Mouse (Mus musculus): ENCODE measurements around the gene Gm14214. TPM values are rescaled to one million over a fixed set of nuclear protein-coding genes. Genes with fewer than 3 reads are reported as not detected.

Gene Gm14214
- not detected in 2 replicates for polyA plus RNA-seq (2012; rRNA removed)

DNA sequence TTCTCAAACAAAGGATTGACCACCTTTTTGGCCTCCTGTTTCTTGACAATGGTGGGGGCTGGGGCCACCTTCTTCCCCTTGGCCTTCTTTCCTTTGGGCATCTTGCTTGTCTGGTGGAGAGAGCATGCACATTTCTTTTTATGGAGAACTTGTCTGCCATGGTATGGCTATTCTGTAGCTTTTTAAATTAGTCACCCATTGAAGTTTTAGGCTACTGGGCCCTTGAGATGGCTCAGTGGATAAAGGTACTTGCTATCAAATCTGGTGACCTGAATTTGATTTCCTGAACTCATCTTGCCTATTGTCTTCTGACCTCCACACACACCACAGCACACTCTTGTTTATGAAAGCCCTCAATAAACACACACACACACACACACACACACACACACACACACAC is at the start of gene Gm14214:
TSS of gene Gm14214 (minus strand) at position 101 of the 400 bp plus-strand sequence.
- Histone ChIP-seq H3K27ac (ENCODE audit: insufficient read depth, low read depth, low read length) (no peak within 1 kb of the TSS), H3K4me1 (ENCODE audit: control insufficient read depth, insufficient read depth, low read length) (no peaks in the 10 kb centered on the region), H3K27me3 (replicated peaks; ENCODE audit: control insufficient read depth, insufficient read depth, low read length) (no peaks in the 10 kb centered on the region), H3K4me3 (ENCODE audit: insufficient read depth, low read depth, low read length) (no peak within 1 kb of the TSS), H3K36me3 (ENCODE audit: control insufficient read depth, insufficient read depth, low read length) (no peaks in the 10 kb centered on the region)
- DNase-seq: no peak
- TF ChIP-seq POLR2A (IDR thresholded peaks at IDR 0.05; ENCODE audit: low read depth, low read length) (no peak), CTCF (conservative IDR thresholded peaks at IDR 0.05; ENCODE audit: insufficient read depth, insufficient read length, low read depth, low read length) (no peak)

DNA sequence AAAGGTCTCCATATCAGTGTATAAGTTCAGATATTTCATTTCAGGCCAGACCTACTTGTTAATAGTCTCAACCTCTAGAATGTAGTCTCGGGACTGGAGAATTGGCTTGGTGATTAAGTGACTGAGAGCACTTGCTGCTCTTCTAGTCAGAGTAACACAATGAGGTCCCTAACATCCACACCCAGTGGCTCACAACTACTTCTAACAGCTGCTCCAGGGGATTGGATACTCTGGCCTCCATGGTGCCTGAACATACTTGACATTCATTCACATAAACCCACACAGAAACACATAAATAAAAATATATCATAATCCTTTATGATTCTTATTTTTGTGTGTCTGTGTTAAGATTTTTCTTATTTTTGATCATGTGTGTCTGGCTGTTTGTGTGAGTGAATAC is 48.8 kb upstream of the Gm14214 start:
- peaks cover 35% of the 10 kb centered on the region for H3K4me1 ChIP-seq (ENCODE audit: control insufficient read depth, insufficient read depth, low read length)
- H3K36me3 ChIP-seq (ENCODE audit: control insufficient read depth, insufficient read depth, low read length): no peaks in the 10 kb centered on the region; the same call in 1 of the 2 replicates
- TF ChIP-seq POLR2A (IDR thresholded peaks at IDR 0.05; ENCODE audit: low read depth, low read length) (no peak), CTCF (conservative IDR thresholded peaks at IDR 0.05; ENCODE audit: insufficient read depth, insufficient read length, low read depth, low read length) (no peak)
- 60% methylated on average over 1 of the region's 1 CpGs for WGBS
- H3K27me3 ChIP-seq (replicated peaks; ENCODE audit: control insufficient read depth, insufficient read depth, low read length): no peaks in the 10 kb centered on the region
- no peak for DNase-seq
- no peak overlapping the region for H3K4me3 ChIP-seq (ENCODE audit: insufficient read depth, low read depth, low read length)
- H3K27ac ChIP-seq (ENCODE audit: insufficient read depth, low read depth, low read length): no peak overlapping the region

DNA sequence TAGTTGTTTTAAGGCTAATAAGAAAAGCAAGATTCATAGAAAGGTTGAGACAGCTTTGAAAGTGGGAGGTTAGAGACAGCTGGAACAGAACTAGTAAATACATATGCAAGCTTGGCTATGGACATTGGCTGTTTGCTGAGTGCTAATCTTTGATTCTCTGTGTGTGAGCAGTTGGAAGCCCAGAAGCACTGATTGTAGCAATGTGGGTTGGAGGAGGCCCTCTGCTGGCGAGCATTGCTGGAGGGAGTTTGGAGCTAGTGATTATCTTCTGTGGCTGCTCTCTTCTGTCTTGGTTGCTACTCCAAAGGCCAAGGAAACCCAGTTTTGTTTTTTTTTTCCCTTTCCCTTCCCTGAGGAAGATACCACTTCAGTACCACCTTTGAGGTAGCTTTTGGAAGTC is 48.0 kb upstream of the Gm14214 start:
- peak; percentile 46 for DNase-seq

DNA sequence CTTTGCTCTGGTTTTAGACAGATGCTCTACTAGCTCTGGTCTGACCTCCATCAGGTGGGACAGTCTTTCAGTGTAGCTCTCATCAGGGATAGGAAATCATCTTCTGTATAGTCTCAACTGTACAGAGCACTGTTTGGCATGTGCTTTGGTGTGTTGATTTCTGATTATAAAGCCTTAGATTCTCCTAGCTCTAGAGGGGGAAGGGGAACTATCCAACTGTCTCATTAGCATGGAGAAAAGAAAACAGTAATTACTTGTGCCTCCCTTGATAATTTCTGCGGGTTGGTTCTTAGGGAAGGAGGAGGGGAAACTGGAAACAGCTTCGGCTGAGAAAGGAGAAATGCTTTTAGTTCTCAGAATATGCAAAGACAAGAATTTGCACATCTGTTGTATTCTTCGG is 47.3 kb upstream of the Gm14214 start:
- no peak for TF ChIP-seq CTCF (conservative IDR thresholded peaks at IDR 0.05; ENCODE audit: insufficient read depth, insufficient read length, low read depth, low read length)
- TF ChIP-seq POLR2A (IDR thresholded peaks at IDR 0.05; ENCODE audit: low read depth, low read length): no peak
- WGBS: 27% methylated on average over 3 of the region's 3 CpGs
- H3K27ac ChIP-seq (ENCODE audit: insufficient read depth, low read depth, low read length): no peak overlapping the region
- H3K4me1 ChIP-seq (ENCODE audit: control insufficient read depth, insufficient read depth, low read length): peaks cover 35% of the 10 kb centered on the region
- no peaks in the 10 kb centered on the region; the same call in 1 of the 2 replicates for H3K36me3 ChIP-seq (ENCODE audit: control insufficient read depth, insufficient read depth, low read length)
- H3K27me3 ChIP-seq (replicated peaks; ENCODE audit: control insufficient read depth, insufficient read depth, low read length): no peaks in the 10 kb centered on the region
- no peak for DNase-seq
- H3K4me3 ChIP-seq (ENCODE audit: insufficient read depth, low read depth, low read length): no peak overlapping the region

More for the DNA sequence above, 48.0 kb upstream of the Gm14214 start:
- no peaks in the 10 kb centered on the region; the same call in 1 of the 2 replicates for H3K36me3 ChIP-seq (ENCODE audit: control insufficient read depth, insufficient read depth, low read length)
- H3K4me3 ChIP-seq (ENCODE audit: insufficient read depth, low read depth, low read length): no peak overlapping the region
- H3K27ac ChIP-seq (ENCODE audit: insufficient read depth, low read depth, low read length): no peak overlapping the region
- no peaks in the 10 kb centered on the region for H3K27me3 ChIP-seq (replicated peaks; ENCODE audit: control insufficient read depth, insufficient read depth, low read length)
- H3K4me1 ChIP-seq (ENCODE audit: control insufficient read depth, insufficient read depth, low read length): peaks cover 35% of the 10 kb centered on the region
- WGBS: 30% methylated on average over 1 of the region's 1 CpGs
- TF ChIP-seq CTCF (conservative IDR thresholded peaks at IDR 0.05; ENCODE audit: insufficient read depth, insufficient read length, low read depth, low read length) (peak; percentile 74), POLR2A (IDR thresholded peaks at IDR 0.05; ENCODE audit: low read depth, low read length) (no peak)

DNA sequence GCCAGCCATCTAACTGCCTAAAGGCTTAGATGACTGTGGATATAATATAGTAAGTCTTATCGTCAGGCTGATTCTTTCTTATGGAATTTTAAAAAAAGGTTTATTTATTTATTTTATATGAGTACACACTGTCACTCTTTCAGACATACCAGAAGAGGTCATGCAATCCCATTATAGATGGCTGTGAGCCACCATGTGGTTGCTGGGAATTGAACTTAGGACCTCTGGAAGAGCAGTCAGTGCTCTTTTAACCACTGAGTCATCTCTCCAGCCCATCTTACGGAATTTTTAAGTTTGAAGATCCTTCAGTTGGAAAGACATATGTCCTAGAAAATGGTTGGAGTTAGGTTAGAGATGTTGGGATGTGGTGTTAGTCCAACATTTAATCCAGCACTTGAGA is 43.6 kb upstream of the Gm14214 start:
- no peaks in the 10 kb centered on the region for H3K27me3 ChIP-seq (replicated peaks; ENCODE audit: control insufficient read depth, insufficient read depth, low read length)
- no peak for DNase-seq
- peaks cover 28% of the 10 kb centered on the region for H3K4me1 ChIP-seq (ENCODE audit: control insufficient read depth, insufficient read depth, low read length)
- no peak overlapping the region for H3K4me3 ChIP-seq (ENCODE audit: insufficient read depth, low read depth, low read length)
- 73% methylated on average over 2 of the region's 2 CpGs for WGBS
- no peaks in the 10 kb centered on the region for H3K36me3 ChIP-seq (ENCODE audit: control insufficient read depth, insufficient read depth, low read length)
- no peak overlapping the region for H3K27ac ChIP-seq (ENCODE audit: insufficient read depth, low read depth, low read length)
- no peak for TF ChIP-seq CTCF (conservative IDR thresholded peaks at IDR 0.05; ENCODE audit: insufficient read depth, insufficient read length, low read depth, low read length)
- no peak for TF ChIP-seq POLR2A (IDR thresholded peaks at IDR 0.05; ENCODE audit: low read depth, low read length)

DNA sequence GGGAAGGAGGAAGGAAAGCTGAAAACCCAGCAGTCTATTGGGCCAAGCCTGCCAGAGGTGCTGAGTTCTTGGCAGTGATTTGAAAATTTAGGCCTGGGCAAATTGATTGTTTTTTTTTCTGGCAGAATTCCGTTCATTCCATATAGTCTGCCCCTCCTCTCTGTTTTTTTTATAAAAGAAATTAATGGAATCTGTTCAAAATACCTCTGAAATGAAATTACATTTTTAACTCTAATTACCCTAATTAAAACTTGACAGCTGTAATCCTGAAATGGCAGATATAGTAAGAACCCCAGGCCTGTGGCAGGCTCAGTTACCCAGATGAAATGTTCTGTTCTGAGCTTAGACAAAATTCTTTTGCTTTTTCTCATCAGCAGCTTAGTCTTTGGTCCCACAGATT is 41.0 kb upstream of the Gm14214 start:
- H3K4me3 ChIP-seq (ENCODE audit: insufficient read depth, low read depth, low read length): no peak overlapping the region
- WGBS: 31% methylated on average over 1 of the region's 1 CpGs
- TF ChIP-seq CTCF (conservative IDR thresholded peaks at IDR 0.05; ENCODE audit: insufficient read depth, insufficient read length, low read depth, low read length) (no peak), POLR2A (IDR thresholded peaks at IDR 0.05; ENCODE audit: low read depth, low read length) (no peak)
- no peaks in the 10 kb centered on the region for H3K36me3 ChIP-seq (ENCODE audit: control insufficient read depth, insufficient read depth, low read length)
- DNase-seq: peak; percentile 17
- H3K27me3 ChIP-seq (replicated peaks; ENCODE audit: control insufficient read depth, insufficient read depth, low read length): no peaks in the 10 kb centered on the region
- peaks cover 18% of the 10 kb centered on the region; the same call in 1 of the 2 replicates for H3K4me1 ChIP-seq (ENCODE audit: control insufficient read depth, insufficient read depth, low read length)
- H3K27ac ChIP-seq (ENCODE audit: insufficient read depth, low read depth, low read length): no peak overlapping the region

DNA sequence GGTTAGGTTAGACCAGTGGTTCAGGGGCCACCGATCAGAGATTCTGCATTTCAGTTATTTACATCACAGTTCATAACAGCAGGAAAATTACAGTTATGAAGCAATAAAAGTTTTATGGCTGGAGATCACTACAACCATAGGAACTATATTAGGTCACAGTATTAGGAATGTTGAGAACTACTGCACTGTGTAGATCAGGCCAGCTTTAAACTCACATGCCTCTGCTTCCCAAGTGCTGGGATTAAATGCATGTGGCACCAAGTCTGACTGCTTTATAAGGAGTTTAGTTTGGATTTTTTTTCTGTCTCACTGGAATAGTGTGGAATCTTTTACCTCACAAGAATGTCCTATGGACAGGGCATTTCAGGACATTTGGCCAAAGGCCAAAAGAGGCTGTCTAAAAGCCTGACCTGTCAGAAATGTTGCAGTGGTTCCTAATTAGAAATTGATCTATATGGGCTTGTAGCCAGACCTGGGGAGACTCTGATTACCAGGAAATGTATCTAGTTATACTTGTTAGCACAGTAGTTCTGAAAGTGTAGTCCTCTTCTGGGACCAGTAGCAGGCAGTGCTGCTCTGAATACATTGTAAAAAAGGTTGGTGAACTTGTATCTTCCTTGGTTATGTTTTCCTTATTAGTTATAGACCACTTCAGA is 39.4 kb upstream of the Gm14214 start:
- no peak overlapping the region for H3K4me3 ChIP-seq (ENCODE audit: insufficient read depth, low read depth, low read length)
- H3K27me3 ChIP-seq (replicated peaks; ENCODE audit: control insufficient read depth, insufficient read depth, low read length): no peaks in the 10 kb centered on the region
- peak; percentile 72 for DNase-seq
- WGBS: 66% methylated on average over 1 of the region's 1 CpGs
- H3K36me3 ChIP-seq (ENCODE audit: control insufficient read depth, insufficient read depth, low read length): no peaks in the 10 kb centered on the region
- peak overlapping the region; percentile 60 for H3K27ac ChIP-seq (ENCODE audit: insufficient read depth, low read depth, low read length)
- TF ChIP-seq CTCF (conservative IDR thresholded peaks at IDR 0.05; ENCODE audit: insufficient read depth, insufficient read length, low read depth, low read length) (no peak), POLR2A (IDR thresholded peaks at IDR 0.05; ENCODE audit: low read depth, low read length) (no peak)
- peaks cover 18% of the 10 kb centered on the region; the same call in 1 of the 2 replicates for H3K4me1 ChIP-seq (ENCODE audit: control insufficient read depth, insufficient read depth, low read length)
